ENCODE assay signal across 10 mouse cellular contexts in the genomic region with DNA sequence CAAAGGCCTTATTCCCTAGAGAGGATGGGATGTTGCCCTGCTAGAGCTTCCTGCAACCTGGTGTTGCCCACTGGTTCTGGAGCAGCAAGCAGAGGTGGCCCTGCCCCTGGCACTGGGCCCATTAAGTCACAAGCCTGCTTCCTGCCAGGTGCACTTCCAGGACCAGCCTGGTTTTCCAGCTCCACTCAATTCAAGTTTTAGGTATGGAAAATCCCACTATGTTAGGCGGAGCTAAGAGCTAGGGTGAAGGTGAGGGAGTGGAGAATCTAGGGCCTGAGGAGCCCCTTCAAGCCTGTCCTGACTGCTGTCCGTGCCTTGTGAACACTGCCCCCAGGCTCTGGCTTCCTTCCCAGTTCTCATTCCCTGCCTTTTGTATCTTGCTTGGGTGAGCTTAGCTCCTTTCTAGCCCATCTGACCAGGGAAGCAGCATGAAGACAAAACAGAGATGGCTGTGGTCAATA. TPM values are rescaled to one million over a fixed set of nuclear protein-coding genes. Genes with fewer than 3 reads are reported as not detected.
DNase-seq lines count a peak whose midpoint lies in the region.
"Had no signal": no experiment of that assay in that cellular context is flagged by ENCODE, and none has a peak within 500 bp of the region (broad histone marks: within the 10 kb centered on the region; RNA-seq: fewer than 3 reads in every experiment).

No protein-coding gene starts in this region.

- peak; percentile 94 for DNase-seq in heart, adult 11 months
- DNase-seq in heart, adult 8-10 months (ENCODE audit: low spot score), result no peak
- DNase-seq in MN1 (ENCODE audit: low spot score), result peak; percentile 80
- peak; percentile 76 for DNase-seq in cerebellum, adult 9-10 months
- DNase-seq in kidney, postnatal 25 days, result peak; percentile 73 to 87
- DNase-seq in layer of hippocampus, adult 18-20 months (ENCODE audit: low spot score in 2 of 2), result no peak
- no peak for DNase-seq in heart, adult 9 months (ENCODE audit: low spot score in 2 of 2)
- DNase-seq: right cerebral cortex, postnatal 4 days; thymus, postnatal 25 days had no signal

RNA-seq across cellular contexts. Expression of gene Dvl1, which starts 4.8 kb away (rescaled TPM):
- 10 to 100 TPM; 41.3 to 50.7 (median 49.8) TPM for total RNA-seq in heart, adult 8-10 months (2022)
- 10 to 100 TPM; 85.4 to 86.9 TPM for total RNA-seq in layer of hippocampus, adult 18-20 months (2021)

RNA-seq across cellular contexts. Expression of gene Tas1r3, which starts 11.2 kb away (rescaled TPM):
- under 1 TPM; 0.17 to 0.19 (median 0.19) TPM for total RNA-seq in heart, adult 8-10 months (2022)
- total RNA-seq in layer of hippocampus, adult 18-20 months (2021), result under 1 TPM; 0.30 to 0.35 TPM

RNA-seq across cellular contexts. Expression of gene Mxra8, which starts 12.5 kb away (rescaled TPM):
- total RNA-seq in heart, adult 8-10 months (2022), result 10 to 100 TPM; 19.7 to 30.4 (median 24.4) TPM
- total RNA-seq in layer of hippocampus, adult 18-20 months (2021), result 1 to 10 TPM; 5.6 to 6.9 TPM
- total RNA-seq: common myeloid progenitor, adult 5-6 weeks had no signal

RNA-seq across cellular contexts. Expression of gene Cptp, which starts 17.3 kb away (rescaled TPM):
- total RNA-seq in heart, adult 8-10 months (2022), result 1 to 10 TPM; 7.3 to 9.9 (median 8.6) TPM
- total RNA-seq in layer of hippocampus, adult 18-20 months (2021), result 10 to 100 TPM; 31.9 to 33.2 TPM

RNA-seq across cellular contexts. Expression of gene Ints11, which starts 17.4 kb away (rescaled TPM):
- 10 to 100 TPM; 13.9 to 14.5 (median 14.1) TPM for total RNA-seq in heart, adult 8-10 months (2022)
- total RNA-seq in layer of hippocampus, adult 18-20 months (2021), result 10 to 100 TPM; 29.0 to 33.8 TPM

Comparison
In these comparisons a context has a peak if more than half of its experiments do, and no peak if none do; other contexts are left out.
1. DNase-seq: peak in heart, adult 11 months (single experiment), MN1 (single experiment), cerebellum, adult 9-10 months (single experiment) and kidney, postnatal 25 days (2 of 2); none in heart, adult 8-10 months (single experiment), layer of hippocampus, adult 18-20 months (0 of 2) and heart, adult 9 months (0 of 2).